Mouse (Mus musculus) embryo, embryonic 11 days (tissue): Measurements from ENCODE around the gene Arrdc2.
A peak's percentile ranks its signal among the peaks of the same experiment; 100 is the strongest.

Experiments
- DNase-seq: peaks from one replicate; pipeline ENCODE4 v3.0.0-alpha.2; 2015

The Arrdc2 gene

GRCm38 (mm10) chr8:70863956-70864711 lies 24.6 kb upstream of the Arrdc2 start:
- DNase-seq = peak; percentile 74

GRCm38 (mm10) chr8:70862824-70863641 lies 23.5 kb upstream of the Arrdc2 start, which contains the start of gene Kcnn1:
Gene Kcnn1 (minus strand): TSS chr8:70863258.
- DNase-seq = peak; percentile 74

DNA sequence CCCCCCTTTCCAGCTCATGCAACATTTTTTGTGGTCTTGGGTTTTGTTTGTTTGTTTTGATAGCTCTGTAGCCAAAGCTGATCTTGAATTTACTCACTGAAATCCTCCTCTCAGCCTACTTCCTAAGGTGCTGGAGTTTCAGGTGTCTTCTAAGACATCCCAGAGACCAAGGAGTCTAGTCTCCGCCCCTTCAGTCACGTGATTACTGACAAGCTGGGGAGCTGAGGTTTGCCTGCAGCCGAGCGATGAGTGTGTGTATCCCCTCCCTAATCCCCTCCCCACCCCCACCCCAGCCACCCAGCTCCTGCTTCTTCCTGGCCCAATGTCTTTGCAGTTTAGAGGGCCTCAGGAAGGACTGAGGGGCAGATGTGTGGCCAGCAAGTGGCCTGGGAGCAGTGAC lies 18.0 kb upstream of the Arrdc2 start:
- peak; percentile 54 for DNase-seq

- peak; percentile 86 for DNase-seq
Measured at GRCm38 (mm10) chr8:70856541-70857197, 17.1 kb upstream of the Arrdc2 start.

DNA sequence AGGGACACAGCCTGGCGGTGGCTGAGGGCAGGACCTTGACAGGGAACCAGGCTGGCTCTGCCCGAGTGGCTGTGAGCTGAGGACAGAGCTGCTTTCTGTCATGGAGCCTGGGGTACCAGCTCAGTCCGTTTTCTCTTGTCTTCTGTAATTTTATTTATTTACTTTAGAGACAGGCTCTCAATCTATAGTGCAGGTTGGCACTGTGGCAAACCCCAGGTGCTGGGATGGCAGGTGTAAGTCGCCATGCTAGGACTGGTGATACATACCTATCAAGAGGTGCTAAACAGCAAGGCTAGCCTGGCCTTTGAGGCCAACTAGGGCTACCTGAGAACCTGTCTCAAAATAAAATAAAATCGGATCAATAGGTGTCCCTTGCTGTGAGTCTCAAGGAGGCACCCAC lies 16.5 kb upstream of the Arrdc2 start:
- DNase-seq = no peak

- no peak for DNase-seq
Measured at GRCm38 (mm10) chr8:70853863-70854262, 14.3 kb upstream of the Arrdc2 start.

DNA sequence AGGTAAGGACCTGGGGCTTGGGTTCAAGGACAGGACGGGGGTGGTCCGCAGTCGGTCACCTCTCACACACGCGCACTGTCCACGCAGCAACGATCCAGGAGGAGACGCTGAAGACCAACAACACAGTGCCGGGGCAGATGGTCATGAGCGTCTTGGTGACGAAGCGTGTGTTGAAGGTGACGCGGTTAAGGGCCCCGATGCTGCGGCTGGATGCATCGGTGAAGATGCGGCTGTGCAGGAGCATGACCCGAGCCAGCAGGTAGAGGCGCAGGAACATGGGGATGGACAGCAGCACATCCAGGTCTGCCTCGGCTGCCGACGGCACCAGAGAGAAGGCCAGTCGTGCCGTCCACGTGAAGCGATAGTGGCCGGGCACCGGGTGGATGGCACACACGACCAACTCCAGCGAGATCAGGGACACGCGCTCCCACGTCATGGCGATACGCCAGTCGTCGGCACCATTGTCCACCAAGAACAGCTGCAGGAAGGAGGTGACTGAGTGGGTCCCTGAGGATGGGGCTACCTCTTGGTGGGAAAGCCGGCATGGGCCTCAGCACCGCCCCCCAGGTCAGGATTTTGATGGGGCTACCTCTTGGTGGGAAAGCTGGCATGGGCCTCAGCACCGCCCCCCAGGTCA lies 13.2 kb upstream of the Arrdc2 start:
- DNase-seq = no peak

- no peak for DNase-seq
Measured at GRCm38 (mm10) chr8:70851837-70852236, 12.3 kb upstream of the Arrdc2 start.

DNA sequence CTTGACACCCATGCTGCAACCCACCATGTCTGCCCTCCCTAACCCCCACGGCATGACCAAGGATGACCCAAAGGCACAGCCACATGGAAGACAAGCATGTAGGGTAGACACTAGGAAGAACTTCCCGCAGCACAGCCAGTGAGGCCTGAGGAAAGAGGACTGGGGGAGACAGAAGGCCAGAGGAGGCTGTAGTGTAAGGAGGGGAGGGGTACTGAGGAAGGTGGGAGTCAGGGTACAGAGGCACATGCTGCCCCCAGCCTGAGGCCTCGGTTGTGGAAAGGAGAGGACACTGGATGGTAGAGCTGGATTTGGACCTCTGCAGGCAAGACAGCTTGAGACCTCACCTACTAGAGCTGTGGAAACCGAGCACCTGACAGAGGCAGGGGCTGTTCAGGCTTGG lies 11.4 kb upstream of the Arrdc2 start:
- no peak for DNase-seq

DNA sequence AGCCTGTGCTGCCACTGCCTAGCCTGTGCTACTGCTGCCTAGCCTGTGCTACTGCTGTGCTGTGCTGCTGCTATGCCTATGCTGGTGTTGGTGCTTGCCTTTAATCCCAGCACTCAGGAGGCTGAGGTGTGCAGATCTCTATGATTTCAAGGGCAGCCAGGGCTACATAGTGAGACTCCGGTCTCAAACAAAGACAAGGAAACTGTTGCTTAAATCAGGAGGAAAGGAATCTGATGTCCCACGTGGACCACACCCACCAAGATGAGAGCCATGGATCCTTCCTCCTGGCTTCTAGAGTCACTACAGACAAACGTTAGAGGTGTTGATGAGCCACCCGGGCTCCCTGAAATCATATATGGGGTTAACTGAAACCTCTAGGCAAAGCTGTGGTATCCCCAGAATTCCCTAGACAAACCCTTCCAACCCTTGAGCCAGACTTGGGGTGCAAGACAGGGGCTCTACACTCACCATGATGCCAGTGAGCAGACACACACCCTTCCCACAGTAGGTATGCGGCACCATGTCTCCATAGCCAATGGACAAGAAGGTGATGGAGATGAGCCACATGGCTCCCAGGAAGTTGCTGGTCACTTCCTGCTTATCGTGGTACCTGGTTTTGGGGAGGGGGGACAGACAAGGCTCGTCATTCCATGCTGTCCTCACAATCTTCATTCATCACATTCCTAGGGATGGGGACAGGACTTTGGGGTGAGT lies 10.8 kb upstream of the Arrdc2 start:
- no peak for DNase-seq

- DNase-seq = no peak
Measured at GRCm38 (mm10) chr8:70849333-70849990, 9.9 kb upstream of the Arrdc2 start.

- DNase-seq = no peak
Measured at GRCm38 (mm10) chr8:70846371-70847154, 7.0 kb upstream of the Arrdc2 start.

- DNase-seq = no peak
Measured at GRCm38 (mm10) chr8:70845108-70845507, 5.6 kb upstream of the Arrdc2 start.

DNA sequence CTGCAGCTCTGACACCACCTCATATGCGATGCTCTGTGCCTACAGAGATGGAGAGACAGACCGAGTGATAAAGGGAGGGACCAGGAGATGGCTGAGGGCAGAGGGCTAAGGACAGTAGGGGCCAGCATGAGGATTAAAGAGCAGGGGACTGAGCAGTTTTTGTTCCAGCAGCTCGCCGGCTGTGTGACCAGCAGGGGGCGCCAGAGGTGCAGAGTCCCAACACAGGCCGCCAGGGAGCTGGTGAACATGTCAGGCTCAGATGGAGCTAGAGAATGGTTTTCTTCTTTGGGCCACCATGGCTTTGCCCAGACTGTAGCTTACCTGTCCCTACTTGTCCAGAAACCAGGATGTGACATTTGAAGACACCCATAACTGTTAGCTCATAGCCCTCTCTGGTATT lies 5.0 kb upstream of the Arrdc2 start:
- DNase-seq = peak; percentile 90

DNA sequence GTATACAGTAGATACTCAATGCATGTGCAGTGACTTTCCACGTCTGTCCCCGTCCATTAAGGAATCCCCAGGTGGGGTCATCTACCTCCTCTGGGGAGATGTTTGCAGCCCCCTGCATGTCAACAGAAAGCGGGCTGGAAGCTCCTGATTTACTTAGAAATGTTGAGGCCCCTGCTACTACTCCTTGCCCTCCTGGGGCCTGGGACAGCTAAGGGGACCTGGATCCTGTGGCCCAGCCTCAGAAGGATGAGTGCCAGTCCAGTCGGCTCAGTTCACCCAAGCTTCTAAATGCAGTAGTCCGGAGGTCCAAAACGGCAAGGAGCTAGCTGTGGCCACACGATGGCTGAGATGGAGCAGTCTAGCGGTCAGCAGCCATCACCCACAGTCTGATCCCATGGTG lies 4.4 kb upstream of the Arrdc2 start:
- DNase-seq = no peak

- DNase-seq = no peak
Measured at GRCm38 (mm10) chr8:70843214-70843773, 3.8 kb upstream of the Arrdc2 start.

DNA sequence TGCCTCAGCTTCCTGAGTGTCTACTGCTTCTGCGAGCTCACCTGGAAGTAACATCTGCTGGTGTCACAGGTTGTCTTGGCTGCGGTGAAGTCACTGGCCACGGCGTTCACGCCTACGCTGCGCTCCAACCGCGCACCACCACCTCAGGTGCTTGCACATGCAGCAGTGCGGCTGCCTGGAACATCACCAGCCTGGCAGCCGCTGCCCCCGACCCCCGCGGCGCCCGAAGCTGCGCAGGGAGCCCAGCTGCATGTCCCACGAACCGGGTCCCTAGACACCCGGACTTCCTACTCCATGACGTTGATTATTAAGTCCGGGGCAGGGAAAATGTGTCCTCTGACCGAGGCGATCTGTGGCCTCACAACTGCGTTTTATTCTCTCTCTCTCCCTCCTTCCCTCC lies 3.0 kb upstream of the Arrdc2 start:
- DNase-seq = no peak

- DNase-seq = peak; percentile 89
Measured at GRCm38 (mm10) chr8:70841147-70842072, 1.9 kb upstream of the Arrdc2 start.

- no peak for DNase-seq
Measured at GRCm38 (mm10) chr8:70840590-70840989, 1.1 kb upstream of the Arrdc2 start.
